Comparison of ENCODE assay signal across 11 mouse cellular contexts in the genomic region with DNA sequence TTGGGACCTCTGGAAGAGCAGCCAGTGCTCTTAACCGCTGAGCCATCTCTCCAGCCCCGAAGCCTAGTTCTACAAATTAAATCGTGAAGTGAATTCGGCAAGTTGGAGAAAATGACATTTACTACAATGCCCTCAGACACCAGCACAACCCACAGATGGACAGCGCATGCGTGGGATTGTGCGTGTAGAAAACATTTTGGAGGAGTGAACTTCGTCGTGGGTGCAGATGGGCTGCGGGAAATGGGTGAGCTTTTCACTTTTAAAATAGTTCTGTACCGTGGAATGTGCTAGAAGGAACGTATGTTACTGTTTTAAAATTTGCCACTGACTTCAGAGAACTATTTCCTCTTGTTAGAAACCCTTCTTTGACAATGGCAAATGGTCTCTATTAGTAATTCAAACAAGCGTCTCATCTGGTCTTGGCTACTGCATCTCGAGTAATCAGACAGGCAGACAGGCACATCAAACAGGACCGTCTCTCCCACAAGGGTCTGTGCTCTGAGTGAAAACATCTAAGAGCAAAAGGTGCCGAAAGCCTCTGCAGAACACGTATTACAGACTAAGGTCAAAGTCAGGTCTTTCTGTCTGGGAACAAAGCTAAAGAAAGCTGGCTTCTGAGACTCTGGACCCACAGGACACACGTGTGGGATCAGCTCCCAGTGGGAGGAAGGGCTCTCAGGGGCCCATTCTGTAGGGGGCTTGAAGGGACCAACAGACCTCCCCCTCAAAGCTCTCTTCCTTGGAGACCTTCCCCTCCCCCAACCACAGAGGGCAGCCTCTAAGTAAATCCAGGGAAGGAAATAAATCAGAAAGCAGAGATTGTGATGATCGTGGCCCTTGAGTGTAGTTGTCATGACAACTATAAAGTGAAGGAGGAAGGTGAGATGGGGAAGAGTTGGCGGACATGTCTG. TPM values are rescaled to one million over a fixed set of nuclear protein-coding genes. Genes with fewer than 3 reads are reported as not detected.
DNase-seq lines count a peak whose midpoint lies in the region; ATAC-seq and TF ChIP-seq lines count a peak whose summit lies in the region.
"Had no signal": no experiment of that assay in that cellular context is flagged by ENCODE, and none has a peak within 500 bp of the region (broad histone marks: within the 10 kb centered on the region; RNA-seq: fewer than 3 reads in every experiment).

No protein-coding gene starts in this region.

- no peak for TF ChIP-seq EP300 in lung, postnatal 0 days (IDR thresholded peaks at IDR 0.05)

- no peaks in the 10 kb centered on the region for H3K27me3 ChIP-seq in heart, embryonic 10.5 days (ENCODE audit: insufficient read depth, poor library complexity, severe bottlenecking)
- H3K27me3 ChIP-seq in lung, postnatal 0 days (replicated peaks; ENCODE audit: insufficient read depth, low read length), result no peaks in the 10 kb centered on the region
- H3K27me3 ChIP-seq in stomach, embryonic 16.5 days (ENCODE audit: control insufficient read depth, insufficient read depth, low read length), result no peaks in the 10 kb centered on the region
- H3K27me3 ChIP-seq: neural tube, embryonic 13.5 days had no signal

- intact Hi-C loops in left cerebral cortex, postnatal 14 days (cut with DNase I), result loop anchor here (5.0 kb wide), 1 partner anchor 255 kb away; no protein-coding TSS in a partner anchor
- intact Hi-C loops in gastrocnemius, adult 2 months (cut with DNase I), result no loop called here

- H3K36me3 ChIP-seq in heart, embryonic 10.5 days, result 0 out of 2 replicates have a peak, but pooled peaks cover 4% of the 10 kb centered on the region
- H3K36me3 ChIP-seq in lung, postnatal 0 days (ENCODE audit: insufficient read depth, low read length), result no peaks in the 10 kb centered on the region
- no peaks in the 10 kb centered on the region for H3K36me3 ChIP-seq in stomach, embryonic 16.5 days (ENCODE audit: control insufficient read depth, insufficient read depth, low read length)

- TF ChIP-seq CTCF in lung, postnatal 0 days (IDR thresholded peaks at IDR 0.05), result no peak
- no peak for TF ChIP-seq CTCF in gastrocnemius, adult 2 months (IDR thresholded peaks at IDR 0.05)

- ATAC-seq in lung, postnatal 0 days, result no peak
- ATAC-seq in stomach, embryonic 16.5 days (ENCODE audit: insufficient read depth, low FRiP score), result no peak
- no peak for ATAC-seq in cerebellum, adult (ENCODE audit: insufficient number of reproducible peaks, low FRiP score, low TSS enrichment)
- ATAC-seq: liver, postnatal 0 days had no signal

- 0 out of 2 replicates have a peak overlapping the region, but pooled peaks have one; percentile 8 for H3K4me2 ChIP-seq in lung, postnatal 0 days (replicated peaks; ENCODE audit: low read depth, low read length)
- no peak overlapping the region for H3K4me2 ChIP-seq in stomach, embryonic 16.5 days (ENCODE audit: low read depth, low read length)
- H3K4me2 ChIP-seq: neural tube, embryonic 13.5 days had no signal

- H3K9me3 ChIP-seq in heart, embryonic 10.5 days, result no peaks in the 10 kb centered on the region
- no peaks in the 10 kb centered on the region for H3K9me3 ChIP-seq in lung, postnatal 0 days (ENCODE audit: low read length)
- no peaks in the 10 kb centered on the region for H3K9me3 ChIP-seq in stomach, embryonic 16.5 days (replicated peaks; ENCODE audit: control insufficient read depth, low read length)
- H3K9me3 ChIP-seq: neural tube, embryonic 13.5 days had no signal

- WGBS in heart, embryonic 10.5 days, result 43% methylated on average over 20 of the region's 20 CpGs
- 41% methylated on average over 20 of the region's 20 CpGs for WGBS in lung, postnatal 0 days
- WGBS in stomach, embryonic 16.5 days, result 50% methylated on average over 20 of the region's 20 CpGs

- H3K27ac ChIP-seq in heart, embryonic 10.5 days, result peak overlapping the region; percentile 88
- H3K27ac ChIP-seq in lung, postnatal 0 days (ENCODE audit: low read length), result no peak overlapping the region
- H3K27ac ChIP-seq in stomach, embryonic 16.5 days (ENCODE audit: low read length), result peak overlapping the region; percentile 36; the same call in 1 of the 2 replicates
- no peak overlapping the region for H3K27ac ChIP-seq in gastrocnemius, adult 2 months
- H3K27ac ChIP-seq: neural tube, embryonic 13.5 days had no signal

- H3K4me3 ChIP-seq in heart, embryonic 10.5 days, result peak overlapping the region; percentile 27; the same call in 1 of the 2 replicates
- H3K4me3 ChIP-seq in lung, postnatal 0 days (ENCODE audit: low read depth, low read length), result no peak overlapping the region
- no peak overlapping the region for H3K4me3 ChIP-seq in stomach, embryonic 16.5 days (replicated peaks; ENCODE audit: low read length)
- H3K4me3 ChIP-seq in gastrocnemius, adult 2 months, result no peak overlapping the region
- H3K4me3 ChIP-seq: neural tube, embryonic 13.5 days had no signal

- H3K9ac ChIP-seq in lung, postnatal 0 days (replicated peaks; ENCODE audit: low read depth), result 0 out of 2 replicates have a peak overlapping the region, but pooled peaks have one; percentile 1
- H3K9ac ChIP-seq in stomach, embryonic 16.5 days (ENCODE audit: low read length), result no peak overlapping the region
- H3K9ac ChIP-seq: liver, postnatal 0 days; neural tube, embryonic 13.5 days had no signal

- H3K4me1 ChIP-seq in heart, embryonic 10.5 days, result peaks cover 74% of the 10 kb centered on the region
- 0 out of 2 replicates have a peak, but pooled peaks cover 5% of the 10 kb centered on the region for H3K4me1 ChIP-seq in lung, postnatal 0 days (ENCODE audit: insufficient read depth, low read depth, low read length)
- peaks cover 17% of the 10 kb centered on the region for H3K4me1 ChIP-seq in stomach, embryonic 16.5 days (ENCODE audit: control insufficient read depth, insufficient read depth, low read length)

- peak; percentile 84 for DNase-seq in heart, embryonic 10.5 days (ENCODE audit: low spot score)
- DNase-seq in heart, adult 9 months (ENCODE audit: low spot score in 2 of 2), result no peak
- no peak for DNase-seq in lung, postnatal 0 days (ENCODE audit: low spot score)
- no peak for DNase-seq in lung, postnatal 36 days
- peak; percentile 73 to 75 for DNase-seq in left cerebral cortex, postnatal 14 days (ENCODE audit: low spot score in 2 of 2)
- DNase-seq in gastrocnemius, adult 2 months, result no peak
- DNase-seq: liver, postnatal 0 days had no signal

RNA-seq across cellular contexts. Expression of a gene that starts 33.4 kb away (rescaled TPM):
- polyA plus RNA-seq in heart, embryonic 10.5 days (2016; fragmentation: Nextera tagmentation; extraction: Ambion mirVana), result 0.07 and 0.18 TPM in 2 replicates
- not detected in 2 replicates for polyA plus RNA-seq in lung, postnatal 0 days (2015; fragmentation: Nextera tagmentation; extraction: Ambion mirVana)
- 1 to 10 TPM; 6.7 to 7.3 TPM for total RNA-seq in left cerebral cortex, postnatal 14 days (2021)
- polyA plus RNA-seq in stomach, embryonic 16.5 days (2015; fragmentation: Nextera tagmentation; extraction: Ambion mirVana), result 0.27 and 0.60 TPM in 2 replicates
- not detected for total RNA-seq in gastrocnemius, adult 2 months (2021)
- polyA plus RNA-seq: kidney, embryonic 14.5 days had no signal

RNA-seq across cellular contexts. Expression of a gene that starts 35.6 kb away (rescaled TPM):
- 7.8 and 15.7 TPM in 2 replicates for polyA plus RNA-seq in heart, embryonic 10.5 days (2016; fragmentation: Nextera tagmentation; extraction: Ambion mirVana)
- polyA plus RNA-seq in lung, postnatal 0 days (2015; fragmentation: Nextera tagmentation; extraction: Ambion mirVana), result 0.35 and 0.41 TPM in 2 replicates
- total RNA-seq in left cerebral cortex, postnatal 14 days (2021), result 1 to 10 TPM; 1.6 to 2.6 TPM
- 7.8 and 10.1 TPM in 2 replicates for polyA plus RNA-seq in stomach, embryonic 16.5 days (2015; fragmentation: Nextera tagmentation; extraction: Ambion mirVana)
- not detected for total RNA-seq in gastrocnemius, adult 2 months (2021)
- polyA plus RNA-seq: liver, postnatal 0 days had no signal

Comparison
In these comparisons a context has a peak if more than half of its experiments do, and no peak if none do; other contexts are left out.
1. DNase-seq: peak in heart, embryonic 10.5 days (single experiment) and left cerebral cortex, postnatal 14 days (2 of 2); none in heart, adult 9 months (0 of 2), lung, postnatal 0 days (single experiment), lung, postnatal 36 days (single experiment) and gastrocnemius, adult 2 months (single experiment).
2. H3K27ac ChIP-seq: peak in heart, embryonic 10.5 days (single experiment) and stomach, embryonic 16.5 days (single experiment); none in lung, postnatal 0 days (single experiment) and gastrocnemius, adult 2 months (single experiment).